Mouse (Mus musculus) brain, adult 10 weeks (tissue): Measurements from ENCODE around the gene Usp12. TPM values are rescaled to one million over a fixed set of nuclear protein-coding genes. Genes with fewer than 3 reads are reported as not detected.

Experiments used
- polyA plus RNA-seq: library from polyadenylated mRNA; stranded (reverse); fragments of 350-450 nt; fragmentation: Illumina TruSeq; extraction: RNeasy Lipid Tissue Mini Kit (QIAGEN cat#74804); gene quantifications from one replicate; pipeline ENCODE4 v1.2.3, GENCODE M21; 2015; ENCODE audit warnings: low read depth, low replicate concordance

Usp12 gene
- 35.0 TPM for polyA plus RNA-seq

DNA sequence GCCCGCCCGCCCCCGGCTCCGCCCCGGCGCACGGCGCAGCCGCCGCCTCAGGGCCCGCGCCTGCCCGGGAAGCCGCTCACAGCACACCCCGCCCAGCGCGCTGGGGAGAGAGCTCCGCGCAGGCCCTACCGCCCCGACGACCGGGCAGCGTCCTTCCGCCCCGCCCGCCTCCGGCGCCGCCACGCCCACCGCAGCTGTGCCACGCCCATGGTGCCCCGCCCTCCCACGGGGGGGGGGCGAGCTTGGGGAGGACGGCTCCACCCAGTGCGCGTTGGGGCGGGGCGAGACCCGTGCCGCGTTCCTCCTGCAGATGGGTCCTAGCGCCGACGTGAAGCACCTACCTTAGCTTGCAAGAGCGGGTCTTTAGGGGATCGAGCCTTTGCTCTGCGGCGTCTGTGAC lies at the start of gene Usp12:
Usp12 (minus strand) TSS at position 154 of the 400 bp plus-strand sequence.

DNA sequence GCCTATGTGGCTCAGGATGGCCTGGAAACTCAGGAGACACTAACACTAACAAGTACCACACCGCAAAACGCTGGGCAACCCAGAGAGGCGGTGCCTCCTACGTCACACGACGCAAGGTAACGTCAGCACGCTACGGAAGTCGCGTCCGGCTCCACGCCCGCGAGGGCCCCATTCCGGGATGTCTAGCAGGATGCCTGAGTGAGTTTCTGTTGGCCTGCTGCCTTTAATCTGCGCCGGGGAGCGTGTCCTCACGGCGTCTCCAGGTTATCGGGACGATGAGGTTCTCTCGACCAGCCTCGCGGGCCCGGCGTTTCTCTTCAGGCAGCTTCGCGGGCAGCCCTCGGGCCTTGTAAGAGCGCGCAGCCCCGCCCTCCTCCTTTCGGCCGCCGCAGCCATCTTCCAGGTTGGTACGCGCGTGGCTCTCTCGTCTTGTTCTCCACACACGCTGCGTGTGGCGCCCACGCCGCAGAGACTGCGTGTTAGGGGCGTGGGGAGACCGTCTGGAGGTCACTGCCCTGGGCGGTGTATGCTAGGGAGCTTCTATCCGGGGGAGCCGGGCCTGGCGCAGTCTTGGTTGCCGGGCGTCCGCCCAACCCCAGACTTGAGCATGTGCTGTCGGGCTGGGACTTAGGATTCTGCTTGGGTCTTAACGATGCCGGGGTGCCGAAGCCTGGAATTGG lies 38.1 kb upstream of the Usp12 start, which contains the start of gene Rpl21:
Rpl21 (plus strand) TSS at position 122 of the 680 bp plus-strand sequence.

Other genes starting within 250 kb of the Usp12 start
- not detected for gene Gm3415, start 238.9 kb downstream of the Usp12 start, polyA plus RNA-seq
- gene Gpr12, start 209.8 kb downstream of the Usp12 start, polyA plus RNA-seq, result 20.0 TPM
- gene Rpl21, start 37.9 kb upstream of the Usp12 start, polyA plus RNA-seq, result 694 TPM
- gene Rasl11a, start 50.1 kb upstream of the Usp12 start, polyA plus RNA-seq, result 13.8 TPM
- gene Gtf3a, start 153.7 kb upstream of the Usp12 start, polyA plus RNA-seq, result 49.1 TPM
- gene Mtif3, start 168.8 kb upstream of the Usp12 start, polyA plus RNA-seq, result 27.1 TPM